Mouse (Mus musculus) c-Kit-positive CD71-positive TER-119-negative erythroid progenitor cells, embryonic 14.5 days (primary cell): ENCODE measurements around the gene 1700003E16Rik.
A peak's percentile ranks its signal among the peaks of the same experiment; 100 is the strongest.

ENCODE experiments used
- DNase-seq: peaks from one replicate; pipeline ENCODE4 v3.0.0-alpha.2; 2013; ENCODE audit warnings: low read depth

The 1700003E16Rik gene

DNA sequence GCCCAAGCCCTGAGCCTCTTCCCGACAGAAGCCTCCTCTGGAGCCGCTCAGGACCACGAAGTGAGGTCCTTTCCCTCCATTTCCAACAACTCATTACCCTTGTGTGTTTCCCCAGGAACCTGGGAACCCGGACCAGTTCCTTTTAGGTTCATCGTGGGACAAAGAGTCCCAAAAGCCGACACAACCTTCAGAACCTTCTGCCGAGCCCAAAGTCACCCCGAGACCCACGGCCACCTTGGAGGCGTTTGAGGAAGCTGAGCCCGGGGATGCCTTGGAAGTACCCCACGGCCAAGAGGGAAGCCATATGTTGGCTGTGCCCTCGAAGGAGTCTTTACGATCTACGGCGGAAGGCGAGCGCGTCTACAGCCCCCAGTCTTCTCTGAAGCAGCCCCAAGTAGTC is 5.2 kb downstream of the 1700003E16Rik start:
- DNase-seq: no peak

- no peak for DNase-seq
Observed at GRCm38 (mm10) chr6:83161921-83162641, 5.9 kb downstream of the 1700003E16Rik start.

GRCm38 (mm10) chr6:83162701-83163100 is 6.5 kb downstream of the 1700003E16Rik start:
- DNase-seq: peak; percentile 68

DNA sequence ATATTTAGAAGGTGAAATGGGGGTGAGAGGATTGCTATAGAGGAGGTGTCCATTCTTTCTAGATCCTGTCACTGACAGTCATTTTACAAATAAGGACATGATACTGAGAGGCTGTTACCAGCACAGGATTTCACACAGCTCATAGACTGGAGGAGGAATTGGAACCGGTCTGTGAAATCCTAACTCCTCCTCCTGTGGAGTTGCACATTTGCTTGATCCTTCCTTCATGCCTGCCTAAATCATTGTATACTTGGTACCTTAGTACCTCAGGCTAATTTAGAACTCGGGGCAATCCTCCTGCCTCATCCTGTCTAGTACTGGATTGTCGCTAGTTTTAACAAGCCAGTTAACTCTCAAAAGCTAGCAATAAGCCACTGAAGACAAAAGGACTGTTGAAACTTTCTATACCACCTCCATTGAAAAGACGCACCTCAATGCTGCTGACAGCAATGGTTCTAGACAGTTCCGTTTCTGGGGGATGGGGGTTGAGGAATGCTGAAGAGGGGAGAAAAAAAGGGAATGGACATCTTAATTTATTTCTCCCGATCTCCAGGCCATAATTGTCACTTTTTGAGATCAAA is 8.9 kb downstream of the 1700003E16Rik start:
- no peak for DNase-seq

DNA sequence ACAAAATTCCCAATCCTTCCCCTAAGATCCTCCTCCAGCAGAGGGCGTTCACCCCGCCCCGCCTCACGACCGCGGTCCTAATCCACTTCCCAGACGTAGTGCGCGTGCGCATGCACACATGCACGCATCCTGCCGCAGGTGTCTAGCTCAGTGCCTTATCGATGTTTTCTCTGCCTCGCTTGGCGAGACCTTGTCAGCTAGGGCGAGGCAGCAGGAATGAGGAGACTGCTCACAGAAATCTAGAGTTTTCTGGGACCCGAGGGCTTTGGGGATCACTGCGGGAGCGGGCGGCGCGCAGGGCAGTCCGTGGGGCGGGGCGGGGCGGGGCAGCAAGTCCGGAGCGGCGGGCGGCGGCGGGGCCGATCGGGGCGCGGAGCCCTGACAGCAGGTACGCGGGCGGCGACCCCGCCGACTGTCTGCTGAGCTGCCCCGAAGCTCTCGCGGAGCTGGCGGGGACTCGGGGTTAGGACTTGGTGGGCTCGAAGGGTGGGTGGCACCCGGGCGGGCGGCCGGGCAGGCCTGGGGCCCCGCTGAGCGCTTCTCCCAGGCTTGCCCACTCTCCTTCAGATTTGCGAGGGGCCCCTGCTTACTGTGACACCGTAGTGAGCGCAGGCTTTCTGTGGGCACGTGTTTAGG is 9.5 kb downstream of the 1700003E16Rik start, which contains the start of gene Dctn1:
Gene Dctn1 (plus strand): TSS at position 314 of the 636 bp plus-strand sequence.
- peak; percentile 86 for DNase-seq

DNA sequence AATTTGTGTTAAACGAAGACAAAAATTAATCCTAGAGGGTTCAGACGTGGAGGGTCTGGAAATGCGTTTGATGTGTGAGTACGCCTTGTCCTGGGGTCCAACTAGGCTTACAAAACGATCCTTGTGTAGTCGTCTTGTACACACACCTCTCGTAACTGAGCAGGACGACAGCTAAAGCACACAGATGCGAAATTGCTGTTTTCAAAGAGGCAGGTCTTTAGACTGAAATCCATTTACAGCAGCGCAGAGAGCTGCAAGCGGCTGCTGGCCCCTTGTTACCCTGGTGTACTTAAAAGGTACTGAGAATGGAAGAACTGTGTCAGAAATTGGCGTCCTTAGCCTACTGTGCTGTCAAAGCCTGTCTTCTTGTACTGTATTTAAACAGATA is 10.0 kb downstream of the 1700003E16Rik start:
- DNase-seq: peak; percentile 22

- no peak for DNase-seq
Observed at GRCm38 (mm10) chr6:83169872-83170271, 13.7 kb downstream of the 1700003E16Rik start.

- no peak for DNase-seq
Observed at GRCm38 (mm10) chr6:83171063-83171462, 14.9 kb downstream of the 1700003E16Rik start.

DNA sequence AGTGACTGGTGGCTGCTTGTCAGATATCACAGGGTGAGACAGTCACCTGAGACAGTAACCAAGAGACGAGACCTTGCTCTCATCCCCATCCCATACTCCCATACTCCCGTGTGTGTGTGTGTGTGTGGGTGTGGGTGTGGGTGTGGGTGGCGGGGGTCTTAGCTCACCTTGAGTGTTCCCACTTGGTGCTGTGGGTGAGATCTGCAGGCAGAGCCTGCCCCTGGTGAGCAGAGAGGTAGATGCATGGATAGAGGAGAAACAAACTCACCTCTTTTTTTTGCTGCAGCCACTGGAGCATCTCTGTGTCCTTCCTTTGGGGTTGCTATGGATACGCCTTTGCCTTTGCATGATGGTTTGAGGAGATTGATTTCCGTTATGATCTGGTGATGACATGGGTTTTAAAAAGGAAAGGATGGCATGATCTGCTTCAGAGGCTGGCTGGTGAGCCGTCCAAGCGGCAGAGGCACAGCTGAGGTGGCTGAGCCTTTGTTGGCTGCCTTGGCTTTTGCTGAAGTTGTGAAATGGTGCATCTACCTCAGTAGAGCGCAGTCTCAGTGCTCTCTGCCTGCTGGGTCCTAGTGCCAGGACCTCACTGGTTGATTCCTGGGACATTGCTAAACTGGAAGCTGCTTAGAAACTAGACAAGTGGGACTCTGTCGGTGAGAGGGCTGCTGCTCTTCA is 16.2 kb downstream of the 1700003E16Rik start:
- no peak for DNase-seq

DNA sequence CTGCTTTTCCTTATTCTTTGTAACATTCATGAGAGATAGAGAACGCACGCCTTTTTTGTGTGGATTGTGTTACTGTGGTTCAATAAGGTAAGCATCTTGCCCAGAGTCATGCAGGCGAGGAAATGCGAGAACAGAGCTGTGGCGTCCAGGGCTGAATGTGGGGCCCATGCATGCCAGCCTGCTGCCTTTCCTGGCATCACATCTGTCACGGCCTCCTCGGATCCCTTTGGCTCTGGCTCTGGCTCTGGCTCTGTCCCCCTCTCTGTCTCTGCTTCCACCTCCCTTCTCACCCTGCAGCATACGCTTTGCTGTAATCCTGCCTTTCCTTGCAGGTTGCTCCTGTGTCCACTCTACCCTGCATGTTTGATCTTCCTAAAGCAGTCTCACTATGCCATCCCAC is 19.8 kb downstream of the 1700003E16Rik start:
- no peak for DNase-seq

GRCm38 (mm10) chr6:83179390-83180117 is 23.4 kb downstream of the 1700003E16Rik start:
- no peak for DNase-seq

- DNase-seq: no peak
Observed at GRCm38 (mm10) chr6:83180605-83181004, 24.4 kb downstream of the 1700003E16Rik start.

GRCm38 (mm10) chr6:83184858-83185435 is 28.7 kb downstream of the 1700003E16Rik start:
- no peak for DNase-seq

DNA sequence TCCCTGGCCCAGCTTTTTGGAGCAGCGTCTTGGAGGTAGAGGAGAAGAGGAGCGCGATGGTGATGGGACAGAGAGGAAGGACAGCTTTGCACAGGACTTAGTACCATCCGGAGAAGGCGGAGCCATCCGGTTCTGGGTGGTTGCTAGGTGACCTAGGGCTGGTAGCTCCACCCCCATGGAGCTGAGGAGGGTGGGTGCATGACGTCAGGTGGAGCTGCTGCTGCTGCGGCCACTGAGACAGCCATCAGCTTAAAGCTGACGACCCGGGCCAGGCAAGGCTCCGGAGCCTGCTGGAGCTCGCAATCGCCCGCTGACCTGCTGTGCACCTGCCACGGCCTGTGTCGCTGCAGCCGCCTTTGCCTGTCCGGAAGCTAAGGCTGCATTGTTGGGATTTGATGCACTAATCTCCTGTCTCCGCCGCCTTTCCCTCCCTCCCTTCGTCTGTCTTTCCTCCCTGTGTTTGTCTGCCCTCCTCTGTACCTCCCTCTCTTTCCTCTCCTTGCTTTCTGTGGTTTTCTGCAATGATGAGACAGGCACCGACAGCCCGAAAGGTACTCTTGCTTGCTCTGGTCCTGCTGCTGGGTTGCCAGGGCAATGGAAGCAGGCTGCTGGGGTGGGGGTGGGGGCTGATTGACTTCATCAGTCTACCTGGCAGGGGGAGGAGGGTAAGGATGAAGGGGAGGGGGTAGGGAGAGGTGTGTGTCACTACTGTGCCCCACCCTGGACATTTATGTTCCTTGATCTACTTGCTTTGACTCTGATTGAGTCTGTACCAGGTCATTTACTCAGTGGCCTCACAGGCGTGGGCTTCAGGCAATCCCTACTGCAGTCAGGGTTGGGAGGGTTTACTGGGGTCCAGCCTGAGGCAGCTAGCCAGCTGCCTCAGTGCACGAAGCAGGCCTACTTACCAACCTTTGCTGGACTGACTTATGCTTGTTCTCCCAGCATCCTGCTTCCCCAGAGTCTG is 30.0 kb downstream of the 1700003E16Rik start:
- peak; percentile 27 for DNase-seq

DNA sequence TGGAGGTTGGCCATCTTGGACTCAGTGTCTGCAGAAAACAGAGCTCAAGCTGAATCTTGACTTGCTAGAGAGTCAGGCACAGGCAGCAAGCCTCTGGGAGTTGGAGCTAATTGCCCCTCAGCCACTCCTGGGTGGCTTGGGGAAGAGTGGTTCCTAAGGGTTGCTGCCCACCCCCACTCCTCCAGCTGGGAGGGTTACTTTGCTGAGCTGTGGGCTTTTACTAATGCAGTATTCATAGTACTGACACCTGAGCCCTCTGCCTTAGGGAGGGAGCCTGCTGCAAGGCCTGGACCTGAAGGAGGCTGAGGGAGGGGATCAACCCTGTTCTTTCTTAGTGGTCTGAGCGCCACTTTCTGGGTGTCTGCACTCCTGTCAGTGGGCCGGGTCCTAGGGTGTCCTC is 30.7 kb downstream of the 1700003E16Rik start:
- no peak for DNase-seq

GRCm38 (mm10) chr6:83193571-83193970 is 37.4 kb downstream of the 1700003E16Rik start:
- DNase-seq: no peak

GRCm38 (mm10) chr6:83197345-83198004 is 41.3 kb downstream of the 1700003E16Rik start:
- no peak for DNase-seq

DNA sequence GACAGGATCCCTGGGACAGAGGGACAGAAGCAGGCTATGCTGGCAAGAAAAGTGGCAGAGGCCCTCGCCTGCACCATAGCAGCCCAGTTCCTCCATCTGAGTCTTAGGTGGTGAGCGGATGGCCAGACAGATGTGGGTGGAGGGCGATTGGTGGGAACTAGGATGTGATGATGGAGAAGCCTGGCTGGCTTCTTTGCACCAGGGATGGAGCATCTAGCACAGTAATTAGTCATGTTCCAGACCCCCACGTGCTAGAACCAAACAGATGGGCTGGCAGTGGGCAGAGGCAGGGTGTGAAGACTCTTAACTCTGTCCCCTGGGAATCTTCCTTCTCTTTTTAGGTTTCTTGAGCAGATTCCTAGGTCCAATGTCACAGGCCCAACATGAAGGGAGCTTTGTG is 47.1 kb downstream of the 1700003E16Rik start:
- no peak for DNase-seq

DNA sequence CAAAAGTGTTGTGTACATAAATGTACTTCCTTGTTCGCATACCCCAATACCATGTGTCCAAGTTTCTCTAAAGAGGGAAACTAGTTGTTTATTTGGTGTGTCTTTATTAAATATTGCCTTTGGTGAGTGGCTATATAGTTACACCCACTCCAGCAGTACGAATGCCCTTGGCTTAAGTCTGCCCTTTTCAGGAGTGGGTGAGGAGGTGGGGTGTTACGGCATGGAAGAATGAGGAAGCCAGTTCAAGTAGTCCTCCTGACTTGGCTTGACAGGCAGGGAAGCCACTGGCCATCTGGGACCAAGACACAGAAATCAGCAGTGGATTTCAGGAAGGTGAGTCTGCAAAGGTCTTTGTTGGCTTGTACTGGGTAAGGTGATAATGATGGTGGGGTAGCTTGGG is 49.6 kb downstream of the 1700003E16Rik start:
- no peak for DNase-seq

- no peak for DNase-seq
Observed at GRCm38 (mm10) chr6:83206321-83206720, 50.1 kb downstream of the 1700003E16Rik start.
